In genomic region chr13:104070703-104071102, GRCm38 (mm10) we compare ENCODE assay signal across 19 mouse cellular contexts. TPM values are rescaled to one million over a fixed set of nuclear protein-coding genes. Genes with fewer than 3 reads are reported as not detected.
DNase-seq lines count a peak whose midpoint lies in the region; ATAC-seq and TF ChIP-seq lines count a peak whose summit lies in the region.
"Had no signal": no experiment of that assay in that cellular context is flagged by ENCODE, and none has a peak within 500 bp of the region (broad histone marks: within the 10 kb centered on the region; RNA-seq: fewer than 3 reads in every experiment).

No protein-coding gene starts in this region.

- TF ChIP-seq CTCF in gastrocnemius, adult 2 months (IDR thresholded peaks at IDR 0.05) = no peak
- TF ChIP-seq CTCF in hindbrain, postnatal 0 days (IDR thresholded peaks at IDR 0.05; ENCODE audit: low read depth) = no peak
- no peak for TF ChIP-seq CTCF in thymus, adult 2 months (IDR thresholded peaks at IDR 0.05; ENCODE audit: borderline replicate concordance, control insufficient read depth, extremely low read depth, insufficient read depth, low read length, poor library complexity)

- no peaks in the 10 kb centered on the region for H3K9me3 ChIP-seq in hindbrain, postnatal 0 days (ENCODE audit: low read length)
- no peaks in the 10 kb centered on the region for H3K9me3 ChIP-seq in hindbrain, embryonic 12.5 days (replicated peaks)
- no peaks in the 10 kb centered on the region for H3K9me3 ChIP-seq in lung, embryonic 16.5 days (ENCODE audit: control insufficient read depth, low read length)
- H3K9me3 ChIP-seq: embryonic facial prominence, embryonic 10.5 days; forebrain, embryonic 12.5 days; hindbrain, embryonic 13.5 days; midbrain, embryonic 12.5 days; neural tube, embryonic 12.5 days had no signal

- H3K4me2 ChIP-seq in hindbrain, postnatal 0 days (ENCODE audit: low read depth, low read length) = no peak overlapping the region
- H3K4me2 ChIP-seq in hindbrain, embryonic 12.5 days (replicated peaks) = no peak overlapping the region
- H3K4me2 ChIP-seq in lung, embryonic 16.5 days (ENCODE audit: low read depth, low read length) = no peak overlapping the region
- H3K4me2 ChIP-seq: forebrain, embryonic 12.5 days; hindbrain, embryonic 13.5 days; midbrain, embryonic 12.5 days; neural tube, embryonic 12.5 days had no signal

- peaks cover 37% of the 10 kb centered on the region for H3K36me3 ChIP-seq in hindbrain, postnatal 0 days (ENCODE audit: insufficient read depth, low read length)
- H3K36me3 ChIP-seq in hindbrain, embryonic 12.5 days = 0 out of 2 replicates have a peak, but pooled peaks cover 9% of the 10 kb centered on the region
- H3K36me3 ChIP-seq in lung, embryonic 16.5 days (ENCODE audit: control insufficient read depth, insufficient read depth, low read length) = peaks cover 3% of the 10 kb centered on the region
- no peaks in the 10 kb centered on the region for H3K36me3 ChIP-seq in thymus, adult 2 months (ENCODE audit: control insufficient read depth, insufficient read depth, low read length)

- no peaks in the 10 kb centered on the region for H3K4me1 ChIP-seq in hindbrain, postnatal 0 days (ENCODE audit: insufficient read depth, low read length)
- H3K4me1 ChIP-seq in hindbrain, embryonic 12.5 days = no peaks in the 10 kb centered on the region
- peaks cover 9% of the 10 kb centered on the region; the same call in 1 of the 2 replicates for H3K4me1 ChIP-seq in lung, embryonic 16.5 days (replicated peaks; ENCODE audit: control insufficient read depth, insufficient read depth, low read length)
- H3K4me1 ChIP-seq in thymus, adult 2 months (replicated peaks; ENCODE audit: control insufficient read depth, insufficient read depth, low read length) = peaks cover 6% of the 10 kb centered on the region
- H3K4me1 ChIP-seq: forebrain, embryonic 12.5 days; hindbrain, embryonic 13.5 days; midbrain, embryonic 12.5 days; neural tube, embryonic 12.5 days had no signal

- no peak for TF ChIP-seq POLR2A in thymus, adult 2 months (IDR thresholded peaks at IDR 0.05; ENCODE audit: control insufficient read depth, extremely low read depth, insufficient read depth, low read length, poor library complexity)

- peak overlapping the region; percentile 31 for H3K27ac ChIP-seq in gastrocnemius, adult 2 months
- 0 out of 2 replicates have a peak overlapping the region, but pooled peaks have one; percentile 20 for H3K27ac ChIP-seq in hindbrain, postnatal 0 days
- no peak overlapping the region for H3K27ac ChIP-seq in hindbrain, embryonic 12.5 days
- peak overlapping the region; percentile 28; the same call in 1 of the 2 replicates for H3K27ac ChIP-seq in lung, embryonic 16.5 days (ENCODE audit: low read length)
- no peak overlapping the region for H3K27ac ChIP-seq in thymus, adult 2 months (ENCODE audit: control insufficient read depth, insufficient read depth, low read length)
- H3K27ac ChIP-seq: embryonic facial prominence, embryonic 10.5 days; forebrain, embryonic 12.5 days; hindbrain, embryonic 13.5 days; left cerebral cortex, adult 2 months; liver, embryonic 14.5 days; midbrain, embryonic 12.5 days; neural tube, embryonic 12.5 days had no signal

- H3K4me3 ChIP-seq in gastrocnemius, adult 2 months = no peak overlapping the region
- no peak overlapping the region for H3K4me3 ChIP-seq in hindbrain, postnatal 0 days (ENCODE audit: low read length)
- H3K4me3 ChIP-seq in hindbrain, embryonic 12.5 days = no peak overlapping the region
- H3K4me3 ChIP-seq in lung, embryonic 16.5 days (ENCODE audit: low read length) = no peak overlapping the region
- H3K4me3 ChIP-seq in thymus, adult 2 months (ENCODE audit: control insufficient read depth, insufficient read depth, low read length) = no peak overlapping the region
- H3K4me3 ChIP-seq: embryonic facial prominence, embryonic 10.5 days; forebrain, embryonic 12.5 days; hindbrain, embryonic 13.5 days; left cerebral cortex, adult 2 months; midbrain, embryonic 12.5 days; neural tube, embryonic 12.5 days had no signal

- H3K27me3 ChIP-seq in hindbrain, postnatal 0 days (ENCODE audit: insufficient read depth, low read length) = no peaks in the 10 kb centered on the region
- no peaks in the 10 kb centered on the region for H3K27me3 ChIP-seq in hindbrain, embryonic 12.5 days
- H3K27me3 ChIP-seq in lung, embryonic 16.5 days (ENCODE audit: control insufficient read depth, insufficient read depth, low read depth, low read length) = no peaks in the 10 kb centered on the region
- no peaks in the 10 kb centered on the region for H3K27me3 ChIP-seq in thymus, adult 2 months (ENCODE audit: control insufficient read depth, insufficient read depth, low read length)
- H3K27me3 ChIP-seq: forebrain, embryonic 12.5 days; hindbrain, embryonic 13.5 days; midbrain, embryonic 12.5 days; neural tube, embryonic 12.5 days had no signal

- no peak for ATAC-seq in hindbrain, postnatal 0 days
- ATAC-seq in hindbrain, embryonic 12.5 days (ENCODE audit: low FRiP score) = no peak
- ATAC-seq in lung, embryonic 16.5 days (ENCODE audit: low read depth) = no peak
- no peak for ATAC-seq in erythroid progenitor cell, adult 5-6 weeks (replicated peaks; ENCODE audit: low FRiP score, poor library complexity, severe bottlenecking)

- intact Hi-C loops in gastrocnemius, adult 2 months (cut with DNase I) = no loop called here

- no peak for DNase-seq in gastrocnemius, adult 2 months
- DNase-seq in gastrocnemius, postnatal 25 days = no peak
- DNase-seq in hindbrain, postnatal 0 days (ENCODE audit: low spot score) = no peak
- DNase-seq in adipocyte (ENCODE audit: low spot score) = peak; percentile 83
- no peak for DNase-seq in thymus, adult 2 months
- DNase-seq: adrenal gland, adult 8-10 months; cerebellum, adult 9-10 months; layer of hippocampus, adult 9-11 months had no signal

- no peak overlapping the region for H3K9ac ChIP-seq in hindbrain, postnatal 0 days (replicated peaks; ENCODE audit: low read length)
- H3K9ac ChIP-seq in hindbrain, embryonic 12.5 days = no peak overlapping the region
- H3K9ac ChIP-seq in lung, embryonic 16.5 days (ENCODE audit: low read length) = no peak overlapping the region
- H3K9ac ChIP-seq: forebrain, embryonic 12.5 days; hindbrain, embryonic 13.5 days; liver, embryonic 14.5 days; midbrain, embryonic 12.5 days; neural tube, embryonic 12.5 days had no signal

- 66% methylated on average over 3 of the region's 3 CpGs for WGBS in hindbrain, postnatal 0 days
- 86% methylated on average over 3 of the region's 3 CpGs for WGBS in hindbrain, embryonic 12.5 days
- 54% methylated on average over 3 of the region's 3 CpGs for WGBS in lung, embryonic 16.5 days
- WGBS in thymus, adult 2 months = 80% methylated on average over 3 of the region's 3 CpGs

RNA-seq across cellular contexts. Expression of gene Nln, which starts 38.7 kb away (rescaled TPM):
- 1 to 10 TPM; 6.7 to 7.3 TPM for total RNA-seq in gastrocnemius, adult 2 months (2021)
- total RNA-seq in gastrocnemius, postnatal 25 days (2021) = 1 to 10 TPM; 5.6 to 6.7 TPM
- 67.3 and 71.6 TPM in 2 replicates for total RNA-seq in hindbrain, postnatal 0 days (2014; rRNA removed)
- 52.9 and 53.7 TPM in 2 replicates for polyA plus RNA-seq in hindbrain, postnatal 0 days (2015; fragmentation: Nextera tagmentation; extraction: Ambion mirVana)
- polyA plus RNA-seq in hindbrain, embryonic 12.5 days (2016; fragmentation: Nextera tagmentation; extraction: Ambion mirVana) = 29.2 and 31.2 TPM in 2 replicates
- 18.1 and 22.1 TPM in 2 replicates for polyA plus RNA-seq in lung, embryonic 16.5 days (2015; fragmentation: Nextera tagmentation; extraction: Ambion mirVana)
- polyA plus RNA-seq in thymus, adult 2 months (2012; rRNA removed) = 2.6 and 2.9 TPM in 2 replicates
- 5.8 and 11.7 TPM in 2 replicates for total RNA-seq in erythroid progenitor cell, adult 5-6 weeks (2015; ENCODE audit: low replicate concordance)
- total RNA-seq in erythroid progenitor cell, adult 5-6 weeks (2017; ENCODE audit: low replicate concordance) = 3.5 and 4.4 TPM in 2 replicates

RNA-seq across cellular contexts. Expression of gene Sgtb, which starts 38.8 kb away (rescaled TPM):
- total RNA-seq in gastrocnemius, adult 2 months (2021) = under 1 TPM; 0.61 to 0.73 TPM
- under 1 TPM; 0.43 to 0.87 TPM for total RNA-seq in gastrocnemius, postnatal 25 days (2021)
- 26.8 and 36.7 TPM in 2 replicates for total RNA-seq in hindbrain, postnatal 0 days (2014; rRNA removed)
- polyA plus RNA-seq in hindbrain, postnatal 0 days (2015; fragmentation: Nextera tagmentation; extraction: Ambion mirVana) = 24.3 and 24.9 TPM in 2 replicates
- polyA plus RNA-seq in hindbrain, embryonic 12.5 days (2016; fragmentation: Nextera tagmentation; extraction: Ambion mirVana) = 26.9 and 28.9 TPM in 2 replicates
- polyA plus RNA-seq in lung, embryonic 16.5 days (2015; fragmentation: Nextera tagmentation; extraction: Ambion mirVana) = 5.7 and 6.3 TPM in 2 replicates
- 0.19 and 0.26 TPM in 2 replicates for polyA plus RNA-seq in thymus, adult 2 months (2012; rRNA removed)
- not detected in 2 replicates for total RNA-seq in erythroid progenitor cell, adult 5-6 weeks (2015; ENCODE audit: low replicate concordance)
- not detected in 2 replicates for total RNA-seq in erythroid progenitor cell, adult 5-6 weeks (2017; ENCODE audit: low replicate concordance)
- total RNA-seq: megakaryocyte progenitor cell, adult 5-6 weeks had no signal

Comparison
In these comparisons a context has a peak if more than half of its experiments do, and no peak if none do; other contexts are left out.
1. H3K27ac ChIP-seq: peak in gastrocnemius, adult 2 months (single experiment), hindbrain, postnatal 0 days (single experiment) and lung, embryonic 16.5 days (single experiment); none in hindbrain, embryonic 12.5 days (single experiment) and thymus, adult 2 months (single experiment).
2. RNA of gene Sgtb, which starts 38.8 kb away (total RNA-seq): 26.8 to 36.7 TPM in hindbrain, postnatal 0 days; 0.43 to 0.87 TPM in gastrocnemius, postnatal 25 days, 0.61 to 0.73 TPM in gastrocnemius, adult 2 months and not detected in erythroid progenitor cell, adult 5-6 weeks; every median in the first group is over 10 times any median in the second.